Comparison of ENCODE assay signal across 9 mouse cellular contexts in the genomic region with DNA sequence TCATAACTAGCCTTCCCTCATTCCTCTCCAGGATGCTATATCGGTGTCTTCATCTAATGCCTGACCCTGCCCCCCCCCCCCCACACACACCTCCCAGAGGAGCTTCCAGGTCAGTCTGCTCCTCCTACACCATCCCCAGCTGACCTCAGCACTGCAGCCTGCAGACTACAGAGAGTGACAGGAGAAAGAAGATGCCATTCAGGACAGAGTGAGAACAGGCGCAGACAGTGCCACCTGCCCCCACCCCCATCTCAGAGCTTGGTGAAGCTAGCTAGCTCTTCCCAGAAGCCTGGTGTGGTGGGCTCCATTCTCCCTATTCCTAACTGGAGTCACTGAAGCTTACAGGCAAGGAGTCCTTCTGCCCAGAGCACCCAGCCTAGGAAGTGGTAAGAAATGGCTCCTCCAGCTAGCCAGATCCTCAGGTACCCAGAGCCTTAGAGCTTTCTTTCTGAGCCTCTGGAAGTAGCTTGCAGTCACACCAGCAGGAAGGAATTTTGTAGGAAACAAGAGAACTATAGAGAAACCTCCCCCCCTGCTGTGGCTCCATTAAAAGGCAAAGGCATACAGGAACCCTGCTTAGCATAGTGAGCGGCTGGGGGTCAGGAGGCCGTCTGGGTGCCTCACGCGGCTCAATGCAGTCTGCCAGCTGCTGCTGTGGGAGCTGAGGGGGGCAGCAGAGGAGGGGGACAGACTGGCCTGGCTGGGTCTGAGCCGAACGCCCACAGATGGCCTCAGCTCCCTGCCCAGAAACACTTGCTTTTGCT. TPM values are rescaled to one million over a fixed set of nuclear protein-coding genes. Genes with fewer than 3 reads are reported as not detected.
DNase-seq lines count a peak whose midpoint lies in the region; ATAC-seq lines count a peak whose summit lies in the region.
"Had no signal": no experiment of that assay in that cellular context is flagged by ENCODE, and none has a peak within 500 bp of the region (broad histone marks: within the 10 kb centered on the region; RNA-seq: fewer than 3 reads in every experiment).

No protein-coding gene starts in this region.

- no peak for ATAC-seq in granulocyte monocyte progenitor cell, adult 5-6 weeks (replicated peaks; ENCODE audit: poor library complexity, severe bottlenecking)
- ATAC-seq in erythroid progenitor cell, adult 5-6 weeks (replicated peaks; ENCODE audit: low FRiP score, poor library complexity, severe bottlenecking): no peak

- no peaks in the 10 kb centered on the region for H3K9me3 ChIP-seq in hindbrain, embryonic 10.5 days

- H3K36me3 ChIP-seq in hindbrain, embryonic 10.5 days: no peaks in the 10 kb centered on the region

- peak overlapping the region; percentile 84 for H3K27ac ChIP-seq in hindbrain, embryonic 10.5 days
- H3K27ac ChIP-seq: liver, embryonic 14.5 days had no signal

- 2% methylated on average over 8 of the region's 8 CpGs for WGBS in hindbrain, embryonic 10.5 days

- peaks cover 32% of the 10 kb centered on the region for H3K27me3 ChIP-seq in hindbrain, embryonic 10.5 days (ENCODE audit: insufficient read depth, poor library complexity, severe bottlenecking)

- H3K4me1 ChIP-seq in hindbrain, embryonic 10.5 days (replicated peaks): peaks cover 73% of the 10 kb centered on the region

- H3K4me3 ChIP-seq in hindbrain, embryonic 10.5 days: peak overlapping the region; percentile 33

- DNase-seq in Muller cell, postnatal 12 days (ENCODE audit: inconsistent ontology term): peak; percentile 73
- peak; percentile 14 for DNase-seq in brain, adult 2 months (ENCODE audit: low read depth, low spot score)
- DNase-seq in hindbrain, embryonic 10.5 days (ENCODE audit: low spot score): peak; percentile 89
- DNase-seq in mesoderm, embryonic 11.5 days (ENCODE audit: low read depth, low spot score): peak; percentile 85
- no peak for DNase-seq in gastrocnemius, adult 18-20 months (ENCODE audit: low spot score)
- no peak for DNase-seq in frontal cortex, postnatal 36 days (ENCODE audit: low spot score in 2 of 2)

RNA-seq across cellular contexts. Expression of gene Tns1, which starts 13.1 kb away (rescaled TPM):
- 15.1 and 15.3 TPM in 2 replicates for polyA plus RNA-seq in hindbrain, embryonic 10.5 days (2016; fragmentation: Nextera tagmentation; extraction: Ambion mirVana)
- 100 to 1,000 TPM; 226 to 298 TPM for total RNA-seq in gastrocnemius, adult 18-20 months (2021)
- 10.9 and 29.0 TPM in 2 replicates for total RNA-seq in granulocyte monocyte progenitor cell, adult 5-6 weeks (2014; fragmentation: Nextera tagmentation)
- total RNA-seq in granulocyte monocyte progenitor cell, adult 5-6 weeks (2017): 3.0 and 4.7 TPM in 2 replicates
- 20.5 and 21.6 TPM in 2 replicates for total RNA-seq in erythroid progenitor cell, adult 5-6 weeks (2015; ENCODE audit: low replicate concordance)
- 20.0 and 49.5 TPM in 2 replicates for total RNA-seq in erythroid progenitor cell, adult 5-6 weeks (2017; ENCODE audit: low replicate concordance)

RNA-seq across cellular contexts. Expression of gene Rufy4, which starts 14.2 kb away (rescaled TPM):
- 0.31 and 0.37 TPM in 2 replicates for polyA plus RNA-seq in hindbrain, embryonic 10.5 days (2016; fragmentation: Nextera tagmentation; extraction: Ambion mirVana)
- total RNA-seq in gastrocnemius, adult 18-20 months (2021): under 1 TPM; 0.09 to 0.11 TPM
- total RNA-seq in granulocyte monocyte progenitor cell, adult 5-6 weeks (2014; fragmentation: Nextera tagmentation): 1.4 and 2.0 TPM in 2 replicates
- 0.30 TPM in 1 of 2 replicates, not detected in the other for total RNA-seq in granulocyte monocyte progenitor cell, adult 5-6 weeks (2017)
- total RNA-seq in erythroid progenitor cell, adult 5-6 weeks (2015; ENCODE audit: low replicate concordance): not detected in 2 replicates
- total RNA-seq in erythroid progenitor cell, adult 5-6 weeks (2017; ENCODE audit: low replicate concordance): 0.13 TPM in 1 of 2 replicates, not detected in the other

RNA-seq across cellular contexts. Expression of gene Cxcr2, which starts 42.7 kb away (rescaled TPM):
- 0.11 and 0.18 TPM in 2 replicates for polyA plus RNA-seq in hindbrain, embryonic 10.5 days (2016; fragmentation: Nextera tagmentation; extraction: Ambion mirVana)
- total RNA-seq in gastrocnemius, adult 18-20 months (2021): not detected
- total RNA-seq in granulocyte monocyte progenitor cell, adult 5-6 weeks (2014; fragmentation: Nextera tagmentation): 7.9 and 8.7 TPM in 2 replicates
- total RNA-seq in granulocyte monocyte progenitor cell, adult 5-6 weeks (2017): 9.4 and 10.3 TPM in 2 replicates
- total RNA-seq in erythroid progenitor cell, adult 5-6 weeks (2015; ENCODE audit: low replicate concordance): 6.3 and 6.8 TPM in 2 replicates
- 6.8 and 11.6 TPM in 2 replicates for total RNA-seq in erythroid progenitor cell, adult 5-6 weeks (2017; ENCODE audit: low replicate concordance)

Comparison
In these comparisons a context has a peak if more than half of its experiments do, and no peak if none do; other contexts are left out.
1. DNase-seq: peak in Muller cell, postnatal 12 days (single experiment), brain, adult 2 months (single experiment), hindbrain, embryonic 10.5 days (single experiment) and mesoderm, embryonic 11.5 days (single experiment); none in gastrocnemius, adult 18-20 months (single experiment) and frontal cortex, postnatal 36 days (0 of 2).
2. RNA of gene Tns1, which starts 13.1 kb away (total RNA-seq): 226 to 298 TPM in gastrocnemius, adult 18-20 months; 3.0 to 29.0 TPM in granulocyte monocyte progenitor cell, adult 5-6 weeks and 20.0 to 49.5 TPM in erythroid progenitor cell, adult 5-6 weeks; every median in the first group is over 4 times any median in the second.
3. RNA of gene Cxcr2, which starts 42.7 kb away (total RNA-seq): 6.3 to 11.6 TPM in erythroid progenitor cell, adult 5-6 weeks and 7.9 to 10.3 TPM in granulocyte monocyte progenitor cell, adult 5-6 weeks; not detected in gastrocnemius, adult 18-20 months; every median in the first group is over 4 times any median in the second.